Mouse (Mus musculus) mammary gland, adult 2 months (tissue): ENCODE measurements around the gene Mtap. TPM values are rescaled to one million over a fixed set of nuclear protein-coding genes. Genes with fewer than 3 reads are reported as not detected.

Experiments
- polyA plus RNA-seq: library from polyadenylated mRNA; depleted of rRNA; stranded (reverse); fragments of >200 nt; gene quantifications from 2 replicates; pipeline ENCODE4 v1.2.3, GENCODE M21; 2012; ENCODE audit warnings: low replicate concordance; rRNA removed

The Mtap gene
- polyA plus RNA-seq, result 4.0 and 8.7 TPM in 2 replicates

GRCm38 (mm10) chr4:89136906-89137541 lies at the start of gene Mtap:
Gene Mtap (plus strand): TSS chr4:89137122.

Other genes starting within 250 kb of the Mtap start
- 2.1 and 8.0 TPM in 2 replicates for gene Cdkn2a, start 157.5 kb downstream of the Mtap start, polyA plus RNA-seq
- gene Cdkn2b, start 173.9 kb downstream of the Mtap start, polyA plus RNA-seq, result 9.2 and 29.8 TPM in 2 replicates